Mouse (Mus musculus): ENCODE measurements around the gene Rdh9.

The Rdh9 gene

DNA sequence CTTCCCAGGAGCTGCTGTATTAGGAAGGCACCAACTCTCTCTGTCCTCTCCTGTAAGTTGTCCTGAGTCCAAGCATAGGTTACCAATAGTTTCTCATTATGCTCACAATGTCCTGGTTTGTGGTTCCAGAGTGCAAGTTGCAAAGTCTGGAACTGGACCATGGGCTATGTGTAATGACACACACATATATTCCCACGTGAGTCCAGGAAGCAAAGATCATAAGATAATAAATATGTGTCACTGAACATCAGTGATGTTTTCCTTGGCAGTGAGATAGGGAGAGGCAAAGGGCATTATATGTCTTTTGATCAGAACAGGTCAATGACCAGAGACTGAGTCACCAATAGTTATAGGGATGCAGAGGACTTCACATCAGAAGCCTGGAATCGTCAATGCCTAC lies at the start of gene Rdh9:
Gene Rdh9 (plus strand): TSS at position 376 of the 400 bp plus-strand sequence.
- no peak for DNase-seq (ENCODE audit: low read depth, low spot score)

DNA sequence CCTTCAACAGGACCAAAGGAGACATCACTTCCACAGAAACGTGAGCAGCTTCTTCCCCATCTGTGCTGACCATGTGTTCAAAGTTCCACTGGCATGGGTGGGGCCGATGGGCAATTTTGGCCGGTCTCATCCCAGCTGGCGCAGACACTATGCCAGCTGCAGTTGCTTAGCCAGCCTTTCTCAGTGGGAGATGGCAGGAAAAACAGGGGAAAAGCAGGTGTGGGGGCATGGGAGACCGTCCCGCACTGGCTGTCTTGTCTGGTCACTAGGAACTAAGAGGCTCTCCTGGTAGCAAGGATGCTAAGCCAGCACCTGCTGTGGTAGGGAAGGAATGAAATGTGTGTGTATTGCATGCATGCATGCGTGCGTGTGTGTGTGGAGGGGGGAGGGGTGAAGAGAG lies 47.7 kb upstream of the Rdh9 start:
- DNase-seq (ENCODE audit: low read depth, low spot score) = no peak

- no peak for DNase-seq (ENCODE audit: low read depth, low spot score)
Measured at GRCm38 (mm10) chr10:127730285-127730932, 45.8 kb upstream of the Rdh9 start.

DNA sequence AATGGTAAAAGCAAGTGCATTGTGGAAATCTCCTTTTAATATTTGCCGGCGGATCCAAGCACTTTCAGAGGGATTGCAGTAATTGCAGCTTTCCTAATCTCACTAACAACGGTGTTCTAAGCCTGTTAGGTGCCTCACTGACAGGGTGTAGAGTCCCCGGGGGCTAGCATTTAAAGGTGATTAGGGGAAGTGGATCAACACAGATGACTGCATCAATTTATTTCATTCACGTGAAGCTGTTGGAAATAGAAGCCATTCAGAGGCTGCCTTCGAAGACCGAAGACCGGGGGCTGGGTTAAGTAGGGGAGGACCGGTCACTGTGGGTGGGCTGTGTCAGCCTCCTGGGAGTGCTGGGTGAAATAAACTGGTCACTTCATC lies 45.3 kb upstream of the Rdh9 start:
- no peak for DNase-seq (ENCODE audit: low read depth, low spot score)

DNA sequence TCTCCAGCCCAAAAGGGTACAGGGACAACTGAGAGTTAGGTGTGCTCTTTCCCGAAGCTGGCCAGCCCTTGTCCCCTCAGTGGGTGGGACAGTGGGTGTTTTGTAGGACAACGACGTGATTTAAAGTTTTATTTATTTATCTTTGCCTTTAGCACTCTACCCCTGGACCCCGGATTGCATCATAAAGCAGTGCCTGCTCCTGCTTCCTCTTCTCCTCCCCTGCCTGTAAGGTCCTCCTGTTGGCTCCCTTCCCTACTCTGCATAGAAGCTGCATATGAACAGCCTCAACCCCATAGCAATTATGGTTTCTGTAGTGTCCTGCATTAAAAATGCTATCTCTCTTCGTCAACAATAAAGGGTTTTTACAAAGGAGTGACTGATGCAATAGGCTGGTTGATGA lies 44.8 kb upstream of the Rdh9 start:
- no peak for DNase-seq (ENCODE audit: low read depth, low spot score)

DNA sequence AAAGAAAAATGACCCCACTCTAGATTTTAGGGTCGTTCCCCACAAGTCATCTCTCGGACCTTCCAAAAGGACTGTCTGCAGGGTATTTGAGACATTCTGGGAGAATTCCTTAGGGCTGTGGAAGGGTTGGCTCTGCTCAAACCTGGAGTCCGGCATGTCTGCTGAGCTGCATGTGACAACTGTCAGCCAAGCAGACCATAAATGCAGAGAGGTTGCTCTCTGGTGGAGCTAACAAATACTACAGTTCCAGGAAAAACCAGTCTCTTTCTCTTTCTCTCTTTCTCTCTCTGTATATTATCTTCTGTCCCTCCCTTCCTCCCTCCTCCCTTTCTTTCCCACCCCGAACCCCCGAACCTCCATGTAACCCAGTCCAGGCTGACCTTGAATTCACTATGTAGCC lies 41.8 kb upstream of the Rdh9 start:
- DNase-seq (ENCODE audit: low read depth, low spot score) = peak; percentile 61

DNA sequence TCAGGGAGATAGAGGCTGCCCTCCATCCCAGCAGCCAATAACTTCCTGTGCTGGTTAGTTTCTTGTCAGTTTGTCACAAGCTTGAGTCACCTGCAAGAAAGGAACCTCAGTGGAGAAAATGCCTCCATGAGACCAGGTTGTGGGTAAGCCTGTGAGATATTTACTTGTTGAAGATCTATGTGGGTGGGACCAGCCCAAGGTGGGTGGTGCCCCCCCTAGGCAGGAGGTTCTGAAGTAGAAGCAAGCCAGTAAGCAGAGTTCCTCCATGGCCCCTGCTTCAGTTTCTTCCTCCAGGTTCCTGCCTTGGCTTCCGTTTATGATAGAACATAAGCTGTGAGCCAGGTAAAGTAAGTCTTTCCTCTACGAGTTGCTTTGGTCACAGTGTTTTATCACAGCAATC lies 39.9 kb upstream of the Rdh9 start:
- DNase-seq (ENCODE audit: low read depth, low spot score) = no peak

GRCm38 (mm10) chr10:127736916-127737315 lies 39.3 kb upstream of the Rdh9 start:
- no peak for DNase-seq (ENCODE audit: low read depth, low spot score)

DNA sequence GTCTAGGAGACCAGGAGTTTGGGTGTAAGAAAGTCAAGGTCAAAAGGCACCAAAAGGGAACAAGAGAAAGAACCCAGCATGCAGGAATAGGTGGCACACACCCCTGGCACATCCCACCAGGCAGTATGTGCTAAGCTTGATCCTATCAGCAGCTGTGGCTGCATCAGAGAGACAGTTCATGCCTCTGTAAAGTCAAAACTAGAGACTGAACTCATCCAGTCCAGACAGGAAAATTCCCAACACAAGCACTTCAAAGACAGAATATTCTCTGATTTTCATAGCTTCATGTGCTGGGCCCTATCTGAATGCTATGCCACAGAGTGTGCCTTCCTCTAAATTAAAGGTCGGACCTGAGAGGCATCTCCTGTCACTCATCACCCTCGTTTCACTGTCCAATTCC lies 38.6 kb upstream of the Rdh9 start:
- DNase-seq (ENCODE audit: low read depth, low spot score) = no peak

DNA sequence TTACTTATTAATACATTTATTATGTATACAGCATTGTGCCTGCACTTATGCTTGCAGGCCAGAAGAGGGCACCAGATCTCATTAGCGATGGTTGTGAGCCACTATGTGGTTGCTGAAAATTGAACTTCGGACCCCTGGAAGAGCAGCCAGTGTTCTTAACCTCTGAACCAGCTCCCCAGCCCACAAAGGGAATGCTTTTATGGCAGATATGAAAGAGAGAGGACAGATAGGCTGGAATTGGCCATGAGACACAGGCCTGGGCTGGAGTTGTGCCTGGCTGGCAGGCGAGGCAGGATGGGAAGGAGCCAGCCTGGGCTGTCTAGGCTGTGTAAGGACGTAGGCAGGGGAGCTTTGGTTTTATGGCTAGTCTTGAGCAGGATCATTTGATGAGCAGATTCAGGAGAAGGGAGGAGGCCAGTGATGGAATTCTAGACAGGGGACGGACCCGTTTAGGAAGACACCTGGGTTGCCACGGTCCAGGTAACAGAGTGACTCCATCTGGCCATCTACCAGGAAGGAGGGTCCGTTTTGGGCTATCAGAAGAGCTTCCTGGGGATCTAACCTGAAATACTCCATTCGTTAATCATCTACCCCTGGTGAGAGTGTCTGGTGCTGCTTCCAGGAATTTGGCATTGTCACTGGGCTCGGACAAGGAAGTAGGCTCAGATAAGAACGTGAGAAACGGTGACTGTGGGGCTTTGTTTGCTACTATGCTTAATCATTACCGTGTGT lies 37.9 kb upstream of the Rdh9 start:
- peak; percentile 46 for DNase-seq (ENCODE audit: low read depth, low spot score)

DNA sequence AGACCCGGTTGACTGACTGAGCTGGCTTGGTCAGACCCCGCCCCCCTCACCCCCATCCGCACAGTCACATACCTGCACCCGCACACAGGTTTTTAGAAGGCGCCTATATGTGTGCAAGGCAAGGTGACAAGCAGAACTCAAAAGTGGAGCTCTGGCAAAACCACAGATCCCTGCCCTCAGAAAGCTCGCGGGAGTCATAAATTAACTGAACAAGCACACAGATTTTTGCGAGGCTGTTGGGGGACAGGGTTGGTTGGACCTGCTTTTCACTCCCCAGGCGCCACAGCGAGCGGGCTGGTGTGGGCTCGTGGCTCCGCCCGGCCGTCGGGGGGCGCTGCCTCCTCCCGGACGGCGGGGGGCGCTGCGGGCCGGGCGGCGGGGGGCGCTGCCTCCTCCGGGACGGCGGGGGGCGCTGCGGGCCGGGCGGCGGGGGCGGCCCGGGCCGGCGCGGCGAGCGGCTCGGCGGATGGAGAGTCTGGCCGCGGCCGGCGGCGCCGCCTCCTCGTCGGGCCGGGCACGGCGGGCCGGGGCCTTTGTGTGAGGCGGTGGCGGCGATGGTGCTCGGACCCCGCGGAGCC lies 37.0 kb upstream of the Rdh9 start, which contains the start of gene Zbtb39:
Gene Zbtb39 (plus strand): TSS at position 456 of the 578 bp plus-strand sequence.
- peak; percentile 80 for DNase-seq (ENCODE audit: low read depth, low spot score)

- DNase-seq (ENCODE audit: low read depth, low spot score) = no peak
Measured at GRCm38 (mm10) chr10:127739661-127740161, 36.5 kb upstream of the Rdh9 start.

- peak; percentile 62 for DNase-seq (ENCODE audit: low read depth, low spot score)
Measured at GRCm38 (mm10) chr10:127744661-127745060, 31.5 kb upstream of the Rdh9 start.

DNA sequence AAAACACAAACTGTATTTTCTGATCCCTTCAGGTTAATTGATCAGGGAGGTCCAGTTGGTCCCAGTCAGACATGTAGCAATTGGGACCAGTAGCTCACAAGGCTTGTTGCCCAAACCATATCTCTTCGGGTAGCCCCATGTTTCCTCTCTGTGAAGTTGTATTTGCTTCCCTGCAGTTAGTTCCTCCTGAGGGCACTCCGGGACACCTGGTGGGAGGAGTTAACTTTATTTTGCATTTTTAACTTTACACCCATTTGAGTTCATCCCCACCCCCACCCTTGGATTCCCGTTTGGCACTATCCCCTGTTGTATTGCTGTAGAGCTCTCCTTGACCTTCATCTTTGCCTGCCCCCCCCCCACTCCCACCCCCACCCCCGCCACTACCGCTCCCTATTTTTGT lies 30.3 kb upstream of the Rdh9 start:
- DNase-seq (ENCODE audit: low read depth, low spot score) = no peak

DNA sequence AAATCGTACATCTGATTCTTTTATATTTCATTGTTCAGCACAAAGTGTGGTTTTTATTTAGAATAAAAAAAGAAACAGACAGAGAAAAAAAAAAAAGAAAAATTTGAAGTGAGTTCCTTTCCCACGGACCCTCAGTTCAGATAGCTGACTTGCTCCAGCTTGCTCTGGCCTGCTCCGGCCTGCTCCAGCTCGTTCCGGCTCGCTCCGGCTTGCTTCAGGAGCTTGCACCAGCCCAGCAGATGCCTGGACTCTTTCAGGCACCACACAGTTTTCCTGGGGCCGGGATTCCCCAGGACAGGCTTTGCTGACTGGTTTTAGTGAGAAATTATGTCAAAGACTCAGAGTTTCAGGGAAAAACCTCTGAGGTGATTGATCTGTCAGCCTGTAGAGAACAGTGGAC lies 28.9 kb upstream of the Rdh9 start:
- DNase-seq (ENCODE audit: low read depth, low spot score) = no peak

DNA sequence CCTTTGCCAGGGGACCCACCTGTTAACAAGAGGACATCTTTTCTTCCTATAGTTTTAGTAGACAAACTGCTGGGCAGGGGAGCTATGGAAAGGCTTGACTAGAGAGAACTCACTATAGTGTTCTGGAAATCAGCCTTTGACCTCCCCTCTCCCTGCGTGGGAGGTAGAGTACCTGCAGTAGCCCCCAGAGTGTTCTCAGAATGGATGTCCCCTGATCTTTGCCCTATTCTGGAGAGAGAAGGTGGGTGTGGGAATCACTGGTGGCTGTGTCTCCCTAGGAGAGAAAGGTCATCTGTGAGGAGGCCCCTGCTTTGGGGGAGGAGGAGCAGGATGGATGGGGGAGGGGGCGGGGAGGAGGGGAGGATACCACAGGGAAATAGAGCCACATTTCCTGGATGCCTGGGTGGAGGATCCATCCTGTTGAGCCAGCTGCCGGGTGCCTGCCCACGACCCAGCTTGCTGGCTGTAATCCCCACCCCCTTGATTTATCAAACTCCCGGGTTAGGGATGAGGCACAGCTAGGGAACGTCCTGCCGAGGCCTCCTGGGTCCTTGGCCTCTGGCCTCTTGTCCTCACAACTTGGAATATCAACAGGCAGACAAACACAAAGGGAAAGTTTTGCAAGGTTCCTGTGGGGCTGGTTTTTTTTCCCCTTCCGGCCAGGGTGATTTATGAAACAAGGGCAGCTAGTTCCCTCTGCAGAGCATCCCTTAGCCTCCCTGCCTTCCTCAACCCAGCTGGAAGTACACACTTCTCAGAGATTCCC lies 27.2 kb upstream of the Rdh9 start:
- DNase-seq (ENCODE audit: low read depth, low spot score) = no peak

DNA sequence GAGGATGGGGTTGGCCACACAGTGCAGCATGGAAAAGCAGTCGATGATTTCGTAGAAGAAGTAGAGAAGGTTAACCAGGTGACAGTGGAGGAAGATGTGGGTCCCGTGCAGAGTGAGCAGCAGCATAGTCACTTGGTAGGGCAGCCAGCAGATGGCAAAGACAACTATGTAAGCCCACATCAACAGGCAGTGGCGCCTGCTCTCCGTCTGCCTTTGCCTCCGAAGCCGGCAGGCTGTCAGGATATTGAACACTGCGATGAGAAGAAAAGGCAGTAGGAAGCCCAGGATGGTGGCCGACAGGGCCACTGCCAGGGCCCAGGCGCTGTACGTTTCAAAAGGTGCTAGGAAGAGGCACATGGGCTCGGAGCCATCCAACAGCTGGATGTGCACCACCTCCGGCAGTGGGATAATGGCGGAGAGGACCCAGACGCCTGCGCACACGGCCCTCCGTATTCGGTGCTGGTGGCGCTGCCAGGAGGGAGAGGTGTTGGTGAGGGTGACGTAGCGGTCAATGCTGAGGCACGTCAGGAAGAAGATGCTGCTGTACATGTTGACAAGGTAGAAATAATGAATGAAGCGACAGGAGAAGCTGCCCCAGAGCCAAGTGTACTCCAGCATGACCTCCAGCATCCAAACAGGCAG lies 25.9 kb upstream of the Rdh9 start:
- DNase-seq (ENCODE audit: low read depth, low spot score) = no peak

GRCm38 (mm10) chr10:127751548-127751947 lies 24.6 kb upstream of the Rdh9 start, which contains the start of gene Gpr182:
Gene Gpr182, minus strand, starts transcription at chr10:127751732.
- no peak for DNase-seq (ENCODE audit: low read depth, low spot score)

DNA sequence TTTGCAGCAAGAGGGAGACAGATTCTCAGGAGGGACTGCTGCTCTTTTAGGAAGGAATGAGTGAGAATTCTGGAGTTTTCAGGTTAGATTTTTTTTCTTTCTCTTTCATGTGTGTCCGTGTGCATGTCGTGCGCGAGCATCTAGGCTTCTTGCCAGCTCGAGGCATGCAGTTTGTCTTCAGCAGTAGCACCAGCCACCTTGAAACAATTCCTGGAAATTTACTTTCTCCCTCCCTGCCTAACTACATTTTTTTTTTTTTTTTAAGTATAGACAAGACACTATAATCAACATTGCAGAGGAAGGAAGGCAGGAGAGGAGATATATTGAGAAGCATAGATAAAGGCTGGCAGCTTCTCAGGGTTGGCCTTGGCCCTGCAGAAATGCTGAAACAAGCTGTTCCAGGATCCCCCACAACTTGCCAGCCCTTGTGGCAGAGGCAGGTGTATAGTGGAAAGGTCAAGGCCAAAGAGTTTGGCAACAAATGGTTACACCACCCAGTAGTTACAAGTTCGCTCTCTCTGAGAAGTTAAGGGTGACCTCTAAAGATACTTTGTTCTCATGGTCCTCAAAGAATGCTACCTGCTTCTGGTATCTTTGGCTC lies 21.5 kb upstream of the Rdh9 start:
- DNase-seq (ENCODE audit: low read depth, low spot score) = no peak

DNA sequence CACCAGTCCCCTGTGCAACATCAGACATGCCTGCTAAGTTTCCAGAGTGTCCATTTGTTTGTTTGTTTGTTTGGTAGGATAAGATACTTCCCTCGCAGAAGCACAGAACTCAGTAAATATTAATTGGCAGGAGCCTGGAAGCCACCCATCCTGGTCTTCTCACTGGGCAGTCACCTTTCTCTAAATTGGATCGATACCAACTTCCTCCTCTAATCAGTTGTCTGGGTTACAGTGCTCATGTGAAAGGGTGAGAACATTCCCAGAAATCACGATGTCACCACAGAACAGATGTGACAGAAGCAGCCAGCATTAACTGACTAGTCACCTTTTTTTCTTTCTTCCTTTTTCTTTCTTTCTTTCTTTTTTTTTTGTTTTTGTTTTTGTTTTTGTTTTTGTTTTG lies 20.9 kb upstream of the Rdh9 start:
- no peak for DNase-seq (ENCODE audit: low read depth, low spot score)

Data from 3T3-L1 (cell line).